Mouse (Mus musculus): ENCODE data around the gene Plekha4. TPM values are rescaled to one million over a fixed set of nuclear protein-coding genes. Genes with fewer than 3 reads are reported as not detected.
A peak's percentile ranks its signal among the peaks of the same experiment; 100 is the strongest.

The Plekha4 gene
- total and polyA plus RNA-seq, 3 experiments: 0.12 to 0.65 TPM; not detected in 1

GRCm38 (mm10) chr7:45526474-45527120, 467 bp downstream of the Plekha4 start:
- Histone ChIP-seq H3K9ac (ENCODE audit: control insufficient read depth, low read depth, low read length, poor library complexity, severe bottlenecking) (peak overlapping the region; percentile 63), H3K4me3 (ENCODE audit: control insufficient read depth in 1 of 2, insufficient read depth in 1 of 2, low read depth in 2 of 2, low read length in 2 of 2) (peak overlapping the region; percentile 59 to 95), H3K9me3 (replicated peaks; ENCODE audit: insufficient read depth, low read length) (no peaks in the 10 kb centered on the region), H3K27ac (ENCODE audit: control insufficient read depth, low read depth, low read length) (peak overlapping the region; percentile 95), H3K36me3 (ENCODE audit: control insufficient read depth in 1 of 2, insufficient read depth in 2 of 2, low read length in 2 of 2) (peaks cover 0 to 31% of the 10 kb centered on the region in 2 experiments; a peak in 2 of 4 replicates), H3K27me3 (ENCODE audit: control insufficient read depth in 1 of 2, insufficient read depth in 2 of 2, low read length in 2 of 2) (peaks cover 0 to 3% of the 10 kb centered on the region in 2 experiments; a peak in 1 of 4 replicates), H3K79me2 (ENCODE audit: control insufficient read depth, insufficient read depth, low read length, poor library complexity) (peaks cover 27% of the 10 kb centered on the region), H3K4me1 (ENCODE audit: control insufficient read depth in 1 of 2, insufficient read depth in 2 of 2, low read length in 2 of 2) (peaks cover 0 to 23% of the 10 kb centered on the region in 2 experiments; a peak in 3 of 4 replicates)
- DNase-seq (ENCODE audit: low read depth, low spot score): peak; percentile 66
- TF ChIP-seq NELFE (IDR thresholded peaks at IDR 0.05; ENCODE audit: low read depth, low read length) (peak; percentile 54), RAD21 (IDR thresholded peaks at IDR 0.05; ENCODE audit: low read depth, low read length) (peak; percentile 30), GATA1 (IDR thresholded peaks at IDR 0.05; ENCODE audit: low read depth, low read length) (no peak), MEF2A (IDR thresholded peaks at IDR 0.05; ENCODE audit: extremely low read depth, insufficient replicate concordance, low read depth, low read length, poor library complexity, severe bottlenecking) (no peak), ZC3H11A (IDR thresholded peaks at IDR 0.05; ENCODE audit: low read depth, low read length) (peak; percentile 23; the same call in 1 of the 2 replicates), BHLHE40 (IDR thresholded peaks at IDR 0.05; ENCODE audit: borderline replicate concordance, low read depth, low read length) (peak; percentile 25), SMC3 (IDR thresholded peaks at IDR 0.05; ENCODE audit: low read depth, low read length) (peak; percentile 46), POLR2AphosphoS2 (IDR thresholded peaks at IDR 0.05; ENCODE audit: low read length) (peak; percentile 56; the same call in 1 of the 2 replicates), CTCF (IDR thresholded peaks at IDR 0.05 in 2 of 3, conservative IDR thresholded peaks at IDR 0.05 in 1 of 3; ENCODE audit: control insufficient read depth in 1 of 3, insufficient read depth in 1 of 3, low read depth in 2 of 3, low read length in 3 of 3, poor library complexity in 1 of 3, severe bottlenecking in 1 of 3) (peak in 1 of 3 experiments; percentile 49; a peak in 2 of 6 replicates), SIN3A (IDR thresholded peaks at IDR 0.05; ENCODE audit: low read length) (peak; percentile 10; the same call in 1 of the 2 replicates), POLR2A (IDR thresholded peaks at IDR 0.05; ENCODE audit: control insufficient read depth in 1 of 2, insufficient read depth in 1 of 2, low read depth in 1 of 2, low read length in 2 of 2, poor library complexity in 1 of 2) (no peak; a peak in 1 of 4 replicates), EP300 (IDR thresholded peaks at IDR 0.05; ENCODE audit: low read depth in 1 of 2, low read length in 2 of 2) (peak in 1 of 2 experiments; percentile 44; a peak in 1 of 4 replicates), TAL1 (IDR thresholded peaks at IDR 0.05; ENCODE audit: low read length) (0 out of 2 replicates have a peak, but pooled peaks have one; percentile 0), MAZ (IDR thresholded peaks at IDR 0.05; ENCODE audit: low read depth, low read length) (peak; percentile 7; the same call in 1 of the 2 replicates), HCFC1 (IDR thresholded peaks at IDR 0.05; ENCODE audit: low read depth, low read length) (no peak; the same call in 1 of the 2 replicates), KAT2A (conservative IDR thresholded peaks at IDR 0.05; ENCODE audit: low read depth, low read length) (no peak), ZNF384 (IDR thresholded peaks at IDR 0.05; ENCODE audit: low read depth, low read length) (peak; percentile 88), MXI1 (IDR thresholded peaks at IDR 0.05; ENCODE audit: low read depth, low read length) (no peak; the same call in 1 of the 2 replicates), RCOR1 (IDR thresholded peaks at IDR 0.05; ENCODE audit: low read depth, low read length) (peak; percentile 11; the same call in 1 of the 2 replicates), ZKSCAN1 (IDR thresholded peaks at IDR 0.05; ENCODE audit: low read depth, low read length) (no peak), E2F4 (IDR thresholded peaks at IDR 0.05; ENCODE audit: borderline replicate concordance, low read depth, low read length) (no peak)

Data from MEL (cell line).